Mouse (Mus musculus) heart, adult 2 months (tissue): ENCODE results near the gene Lefty1.

Experiments used
- CTCF ChIP-seq: fragments of 200-600 bp; IDR thresholded peaks from 2 replicates; pipeline ENCODE4 v1.8.1; 2022; ENCODE audit warnings: antibody characterized with exemption, mild to moderate bottlenecking, moderate library complexity
- POLR2A ChIP-seq: fragments of 200-500 bp; IDR thresholded peaks from 2 replicates; pipeline ENCODE4 v1.6.1; 2011; ENCODE audit warnings: mild to moderate bottlenecking, low read depth, low read length, control low read depth; ENCODE audit not compliant: insufficient read depth

GRCm38 (mm10) chr1:180924737-180925136, 10.1 kb upstream of the Lefty1 start:
- TF ChIP-seq CTCF (no peak), POLR2A (no peak)
